Mouse (Mus musculus) heart, adult 18-20 months (tissue): ENCODE data around the gene Aldh9a1. TPM values are rescaled to one million over a fixed set of nuclear protein-coding genes. Genes with fewer than 3 reads are reported as not detected.
"Not testable (repeated sequence)": the region's sequence is repeated elsewhere in the genome, so short reads cannot be mapped to it uniquely, and the experiment has no call there.

Experiments used
- DNase-seq, 2 experiments: peaks; one replicate each; pipeline ENCODE4 v3.0.0; 2021 to 2022; ENCODE audit warnings: mixed read lengths in 1 of 2
- long read RNA-seq, 2 experiments: library from polyadenylated mRNA; stranded (forward); transcript quantifications; one replicate each; pipeline ENCODE4 v2.0.0; 2021
- total RNA-seq, 2 experiments: library from RNA; stranded (reverse); gene quantifications; 2 replicates each; pipeline ENCODE4 v1.2.3; 2021

Gene Aldh9a1
- 10 to 100 TPM; 17.8 to 20.8 TPM for total RNA-seq
- long read RNA-seq, experiment 1, transcript Aldh9a1-201 (11 exons, 2,835 nt), result major isoform, 12 of 19 reads
- long read RNA-seq, experiment 1, partial matches to known transcripts, result 0 of 19 reads
- long read RNA-seq, experiment 1, other reads (novel, unspliced or antisense), result 7 of 19 reads
- long read RNA-seq, experiment 2, transcript Aldh9a1-201 (11 exons, 2,835 nt), result major isoform, 9 of 13 reads
- long read RNA-seq, experiment 2, partial matches to known transcripts, result 1 of 13 reads
- long read RNA-seq, experiment 2, other reads (novel, unspliced or antisense), result 3 of 13 reads

- DNase-seq, result peak; percentile 95 to 97
Observed at GRCm38 (mm10) chr1:167349815-167350596, at the start of gene Aldh9a1. TSS of gene Aldh9a1 (plus strand) at chr1:167349991.

GRCm38 (mm10) chr1:167300122-167300521 lies 49.7 kb upstream of the Aldh9a1 start:
- DNase-seq, result no peak

- no peak for DNase-seq
Observed at GRCm38 (mm10) chr1:167305501-167306137, 44.2 kb upstream of the Aldh9a1 start.

- peak; percentile 45 to 59 for DNase-seq
Observed at GRCm38 (mm10) chr1:167306451-167307240, 43.1 kb upstream of the Aldh9a1 start.

- DNase-seq, result no peak
Observed at GRCm38 (mm10) chr1:167307674-167308073, 42.1 kb upstream of the Aldh9a1 start.

GRCm38 (mm10) chr1:167308261-167309054 lies 41.3 kb upstream of the Aldh9a1 start, which contains the start of gene Tmco1:
TSS of gene Tmco1 (plus strand) at chr1:167308378.
- DNase-seq, result peak; percentile 97 to 98

- no peak for DNase-seq
Observed at GRCm38 (mm10) chr1:167312367-167312766, 37.4 kb upstream of the Aldh9a1 start.

- DNase-seq, result no peak
Observed at GRCm38 (mm10) chr1:167313220-167313619, 36.6 kb upstream of the Aldh9a1 start.

GRCm38 (mm10) chr1:167321691-167322090 lies 28.1 kb upstream of the Aldh9a1 start:
- no peak for DNase-seq

GRCm38 (mm10) chr1:167328776-167329175 lies 21.0 kb upstream of the Aldh9a1 start:
- no peak for DNase-seq

- peak in 1 of 2 experiments; percentile 41 for DNase-seq
Observed at GRCm38 (mm10) chr1:167331106-167331505, 18.7 kb upstream of the Aldh9a1 start.

GRCm38 (mm10) chr1:167336398-167336797 lies 13.4 kb upstream of the Aldh9a1 start:
- DNase-seq, result no peak

- peak; percentile 77 to 90 for DNase-seq
Observed at GRCm38 (mm10) chr1:167337463-167338095, 12.2 kb upstream of the Aldh9a1 start.

- DNase-seq, result no peak
Observed at GRCm38 (mm10) chr1:167339177-167339781, 10.5 kb upstream of the Aldh9a1 start.

GRCm38 (mm10) chr1:167340111-167340787 lies 9.5 kb upstream of the Aldh9a1 start:
- peak in 1 of 2 experiments; percentile 23 for DNase-seq

GRCm38 (mm10) chr1:167340910-167341528 lies 8.8 kb upstream of the Aldh9a1 start:
- DNase-seq, result no peak

- DNase-seq, result no peak
Observed at GRCm38 (mm10) chr1:167342831-167343230, 7.0 kb upstream of the Aldh9a1 start.

GRCm38 (mm10) chr1:167345994-167346520 lies 3.7 kb upstream of the Aldh9a1 start:
- not testable (repeated sequence) for DNase-seq

- DNase-seq, result not testable (repeated sequence)
Observed at GRCm38 (mm10) chr1:167349206-167349605, 585 bp upstream of the Aldh9a1 start.
